Mouse (Mus musculus) stomach, embryonic 15.5 days (tissue): ENCODE data around the gene Ctbp2. TPM values are rescaled to one million over a fixed set of nuclear protein-coding genes. Genes with fewer than 3 reads are reported as not detected.
A peak's percentile ranks its signal among the peaks of the same experiment; 100 is the strongest.

Source experiments
- ATAC-seq: fragments of 200-750 bp; cut with Nextera tagmentation; 2 replicates; pipeline ENCODE4 v1.8.0; 2017; ENCODE audit warnings: low read depth, moderate number of reproducible peaks, moderate TSS enrichment; ENCODE audit not compliant: insufficient read depth, low FRiP score
- H3K27ac ChIP-seq: fragments of 300-500 bp; sonication (generic); 2 replicates; pipeline ENCODE4 v1.5.1; 2015; ENCODE audit warnings: mild to moderate bottlenecking, inconsistent platforms
- H3K27me3 ChIP-seq: fragments of 300-500 bp; sonication (generic); replicated peaks from 2 replicates; pipeline ENCODE4 v1.6.1; 2015; ENCODE audit warnings: inconsistent platforms
- H3K36me3 ChIP-seq: fragments of 300-500 bp; sonication (generic); 2 replicates; pipeline ENCODE4 v1.6.1; 2015; ENCODE audit warnings: inconsistent platforms
- H3K4me1 ChIP-seq: fragments of 300-500 bp; sonication (generic); 2 replicates; pipeline ENCODE4 v1.6.1; 2015; ENCODE audit warnings: inconsistent platforms
- H3K4me2 ChIP-seq: fragments of 300-500 bp; sonication (generic); 2 replicates; pipeline ENCODE4 v1.6.1; 2015; ENCODE audit warnings: mild to moderate bottlenecking, inconsistent platforms
- H3K4me3 ChIP-seq: fragments of 300-500 bp; sonication (generic); replicated peaks from 2 replicates; pipeline ENCODE4 v1.5.1; 2015; ENCODE audit warnings: inconsistent platforms
- H3K9ac ChIP-seq: fragments of 300-500 bp; sonication (generic); 2 replicates; pipeline ENCODE4 v1.6.1; 2015; ENCODE audit warnings: inconsistent platforms
- H3K9me3 ChIP-seq: fragments of 300-500 bp; sonication (generic); 2 replicates; pipeline ENCODE4 v1.6.1; 2016; ENCODE audit warnings: inconsistent platforms
- WGBS: fragments of 180-500 bp; shearing (Covaris S2); methylation state at CpG from one replicate; pipeline ENCODE4 v1.1.7; 2015; 5-methylcytosine and 5-hydroxymethylcytosine counted together
- polyA plus RNA-seq: library from polyadenylated mRNA; unstranded; fragments of >200 nt; fragmentation: Nextera tagmentation; extraction: Ambion mirVana; gene quantifications from 2 replicates; pipeline ENCODE4 v1.2.1, GENCODE M21; 2015

Ctbp2 gene
- polyA plus RNA-seq, result 87.8 and 91.4 TPM in 2 replicates

GRCm38 (mm10) chr7:133123999-133124700 is at the start of gene Ctbp2:
Gene Ctbp2 (minus strand): TSS chr7:133124354.
- peak; percentile 86 for ATAC-seq
- H3K36me3 ChIP-seq, result no peaks in the 10 kb centered on the region
- H3K27me3 ChIP-seq, result no peaks in the 10 kb centered on the region
- peak within 1 kb of the TSS; percentile 77 for H3K4me3 ChIP-seq
- peak within 1 kb of the TSS; percentile 95 for H3K9ac ChIP-seq
- WGBS, result under 1% methylated on average over 58 of the region's 59 CpGs
- H3K9me3 ChIP-seq, result no peaks in the 10 kb centered on the region
- H3K4me2 ChIP-seq, result peak within 1 kb of the TSS; percentile 89
- H3K4me1 ChIP-seq, result peaks cover 17% of the 10 kb centered on the region
- peak within 1 kb of the TSS; percentile 100 for H3K27ac ChIP-seq

- no peak overlapping the region for H3K27ac ChIP-seq
- H3K9me3 ChIP-seq, result no peaks in the 10 kb centered on the region
- H3K4me2 ChIP-seq, result no peak overlapping the region
- no peak overlapping the region for H3K9ac ChIP-seq
- H3K4me3 ChIP-seq, result no peak overlapping the region
- peak; percentile 29; the same call in 1 of the 2 replicates for ATAC-seq
- H3K4me1 ChIP-seq, result 0 out of 2 replicates have a peak, but pooled peaks cover 1% of the 10 kb centered on the region
- 70% methylated on average over 4 of the region's 4 CpGs for WGBS
- H3K27me3 ChIP-seq, result no peaks in the 10 kb centered on the region
- no peaks in the 10 kb centered on the region for H3K36me3 ChIP-seq
Measured at GRCm38 (mm10) chr7:133171403-133172032, 47.4 kb upstream of the Ctbp2 start.

GRCm38 (mm10) chr7:133168928-133169327 is 44.8 kb upstream of the Ctbp2 start:
- WGBS, result 70% methylated on average over 3 of the region's 3 CpGs
- Histone ChIP-seq H3K4me1 (0 out of 2 replicates have a peak, but pooled peaks cover 7% of the 10 kb centered on the region), H3K27ac (no peak overlapping the region), H3K4me3 (no peak overlapping the region), H3K9ac (no peak overlapping the region), H3K4me2 (no peak overlapping the region), H3K9me3 (no peaks in the 10 kb centered on the region), H3K27me3 (no peaks in the 10 kb centered on the region), H3K36me3 (no peaks in the 10 kb centered on the region)
- ATAC-seq, result no peak

- H3K27ac ChIP-seq, result no peak overlapping the region
- WGBS, result 72% methylated on average over 2 of the region's 2 CpGs
- no peak for ATAC-seq
- no peaks in the 10 kb centered on the region for H3K9me3 ChIP-seq
- peaks cover 7% of the 10 kb centered on the region; the same call in 1 of the 2 replicates for H3K4me1 ChIP-seq
- no peak overlapping the region for H3K4me2 ChIP-seq
- H3K27me3 ChIP-seq, result no peaks in the 10 kb centered on the region
- H3K9ac ChIP-seq, result no peak overlapping the region
- H3K4me3 ChIP-seq, result no peak overlapping the region
- no peaks in the 10 kb centered on the region for H3K36me3 ChIP-seq
Measured at GRCm38 (mm10) chr7:133167903-133168302, 43.7 kb upstream of the Ctbp2 start.

GRCm38 (mm10) chr7:133164770-133165169 is 40.6 kb upstream of the Ctbp2 start:
- H3K27ac ChIP-seq, result no peak overlapping the region
- whole genome bisulfite sequencing, result 24% methylated on average over 2 of the region's 2 CpGs
- no peak overlapping the region for H3K4me3 ChIP-seq
- H3K9me3 ChIP-seq, result no peaks in the 10 kb centered on the region
- ATAC-seq, result no peak
- no peaks in the 10 kb centered on the region for H3K27me3 ChIP-seq
- no peak overlapping the region for H3K9ac ChIP-seq
- H3K36me3 ChIP-seq, result no peaks in the 10 kb centered on the region
- H3K4me1 ChIP-seq, result peaks cover 16% of the 10 kb centered on the region
- H3K4me2 ChIP-seq, result no peak overlapping the region

- Histone ChIP-seq H3K36me3 (no peaks in the 10 kb centered on the region), H3K4me3 (no peak overlapping the region), H3K27me3 (no peaks in the 10 kb centered on the region), H3K4me2 (no peak overlapping the region), H3K9ac (no peak overlapping the region), H3K27ac (no peak overlapping the region), H3K9me3 (no peaks in the 10 kb centered on the region), H3K4me1 (peaks cover 16% of the 10 kb centered on the region)
- 0 out of 2 replicates have a peak, but pooled peaks have one; percentile 32 for ATAC-seq
- WGBS, result 49% methylated on average over 5 of the region's 5 CpGs
Measured at GRCm38 (mm10) chr7:133163011-133163410, 38.9 kb upstream of the Ctbp2 start.

GRCm38 (mm10) chr7:133162131-133162530 is 38.0 kb upstream of the Ctbp2 start:
- Histone ChIP-seq H3K4me2 (no peak overlapping the region), H3K36me3 (no peaks in the 10 kb centered on the region), H3K9ac (no peak overlapping the region), H3K4me1 (peaks cover 16% of the 10 kb centered on the region), H3K4me3 (no peak overlapping the region), H3K27me3 (no peaks in the 10 kb centered on the region), H3K27ac (peak overlapping the region; percentile 83; the same call in 1 of the 2 replicates), H3K9me3 (no peaks in the 10 kb centered on the region)
- 44% methylated on average over 2 of the region's 2 CpGs for WGBS
- ATAC-seq, result peak; percentile 56; the same call in 1 of the 2 replicates

GRCm38 (mm10) chr7:133161362-133162080 is 37.4 kb upstream of the Ctbp2 start:
- Histone ChIP-seq H3K9me3 (no peaks in the 10 kb centered on the region), H3K27ac (peak overlapping the region; percentile 83), H3K4me3 (no peak overlapping the region), H3K27me3 (no peaks in the 10 kb centered on the region), H3K4me1 (peaks cover 16% of the 10 kb centered on the region), H3K9ac (no peak overlapping the region), H3K4me2 (no peak overlapping the region), H3K36me3 (no peaks in the 10 kb centered on the region)
- peak; percentile 56; the same call in 1 of the 2 replicates for ATAC-seq
- WGBS, result 41% methylated on average over 7 of the region's 7 CpGs

GRCm38 (mm10) chr7:133159519-133159918 is 35.4 kb upstream of the Ctbp2 start:
- no peak overlapping the region for H3K9ac ChIP-seq
- H3K27ac ChIP-seq, result no peak overlapping the region
- H3K36me3 ChIP-seq, result no peaks in the 10 kb centered on the region
- H3K4me2 ChIP-seq, result no peak overlapping the region
- H3K4me3 ChIP-seq, result no peak overlapping the region
- WGBS, result 88% methylated on average over 3 of the region's 3 CpGs
- peaks cover 15% of the 10 kb centered on the region for H3K4me1 ChIP-seq
- H3K27me3 ChIP-seq, result no peaks in the 10 kb centered on the region
- ATAC-seq, result no peak
- no peaks in the 10 kb centered on the region for H3K9me3 ChIP-seq

GRCm38 (mm10) chr7:133155621-133156020 is 31.5 kb upstream of the Ctbp2 start:
- H3K9me3 ChIP-seq, result no peaks in the 10 kb centered on the region
- no peak for ATAC-seq
- no peak overlapping the region for H3K9ac ChIP-seq
- whole genome bisulfite sequencing, result 86% methylated on average over 12 of the region's 12 CpGs
- no peaks in the 10 kb centered on the region for H3K27me3 ChIP-seq
- H3K4me3 ChIP-seq, result no peak overlapping the region
- no peaks in the 10 kb centered on the region for H3K36me3 ChIP-seq
- H3K27ac ChIP-seq, result no peak overlapping the region
- H3K4me1 ChIP-seq, result no peaks in the 10 kb centered on the region
- H3K4me2 ChIP-seq, result no peak overlapping the region

GRCm38 (mm10) chr7:133154846-133155245 is 30.7 kb upstream of the Ctbp2 start:
- Histone ChIP-seq H3K9ac (no peak overlapping the region), H3K4me2 (no peak overlapping the region), H3K4me1 (no peaks in the 10 kb centered on the region), H3K9me3 (no peaks in the 10 kb centered on the region), H3K4me3 (no peak overlapping the region), H3K36me3 (no peaks in the 10 kb centered on the region), H3K27me3 (no peaks in the 10 kb centered on the region), H3K27ac (no peak overlapping the region)
- ATAC-seq, result no peak
- 75% methylated on average over 6 of the region's 6 CpGs for WGBS
